Mouse (Mus musculus) heart, embryonic 15.5 days (tissue): ENCODE data around the gene Brox. TPM values are rescaled to one million over a fixed set of nuclear protein-coding genes. Genes with fewer than 3 reads are reported as not detected.

ENCODE experiments used
- ATAC-seq: fragments of 200-750 bp; cut with Nextera tagmentation; replicated peaks from 2 replicates; pipeline ENCODE4 v1.8.0; 2017; ENCODE audit warnings: low read depth, moderate TSS enrichment; ENCODE audit not compliant: insufficient number of reproducible peaks, insufficient read depth, low FRiP score
- H3K27ac ChIP-seq: fragments of 300-500 bp; sonication (generic); 2 replicates; pipeline ENCODE4 v1.5.1; 2015; ENCODE audit warnings: mild to moderate bottlenecking, inconsistent platforms
- H3K27me3 ChIP-seq: fragments of 300-500 bp; sonication (generic); 2 replicates; pipeline ENCODE4 v1.6.1; 2015; ENCODE audit warnings: inconsistent platforms
- H3K36me3 ChIP-seq: fragments of 300-500 bp; sonication (generic); 2 replicates; pipeline ENCODE4 v1.6.1; 2015; ENCODE audit warnings: mild to moderate bottlenecking, inconsistent platforms
- H3K4me1 ChIP-seq: fragments of 300-500 bp; sonication (generic); replicated peaks from 2 replicates; pipeline ENCODE4 v1.6.1; 2015; ENCODE audit warnings: inconsistent platforms
- H3K4me2 ChIP-seq: fragments of 300-500 bp; sonication (generic); 2 replicates; pipeline ENCODE4 v1.6.1; 2015; ENCODE audit warnings: inconsistent platforms, mild to moderate bottlenecking, moderate library complexity
- H3K4me3 ChIP-seq: fragments of 300-500 bp; sonication (generic); 2 replicates; pipeline ENCODE4 v1.5.1; 2015; ENCODE audit warnings: mild to moderate bottlenecking, inconsistent platforms
- H3K9ac ChIP-seq: fragments of 300-500 bp; sonication (generic); 2 replicates; pipeline ENCODE4 v1.6.1; 2015; ENCODE audit warnings: mild to moderate bottlenecking, inconsistent platforms
- H3K9me3 ChIP-seq: fragments of 300-500 bp; sonication (generic); replicated peaks from 2 replicates; pipeline ENCODE4 v1.6.1; 2016; ENCODE audit warnings: inconsistent platforms
- WGBS: fragments of 180-500 bp; shearing (Covaris S2); methylation state at CpG from one replicate; pipeline ENCODE4 v1.1.7; 2015; ENCODE audit warnings: mixed read lengths; 5-methylcytosine and 5-hydroxymethylcytosine counted together
- polyA plus RNA-seq: library from polyadenylated mRNA; unstranded; fragments of >200 nt; fragmentation: Nextera tagmentation; extraction: Ambion mirVana; gene quantifications from 2 replicates; pipeline ENCODE4 v1.2.1, GENCODE M21; 2015

The Brox gene
- polyA plus RNA-seq, 1 experiment from 2014 or later, result 38.6 TPM

- no peaks in the 10 kb centered on the region for H3K36me3 ChIP-seq
- no peak overlapping the region for H3K4me2 ChIP-seq
- WGBS, result 65% methylated on average over 6 of the region's 6 CpGs
- peaks cover 11% of the 10 kb centered on the region for H3K4me1 ChIP-seq
- no peaks in the 10 kb centered on the region for H3K27me3 ChIP-seq
- H3K4me3 ChIP-seq, result no peak overlapping the region
- H3K9ac ChIP-seq, result no peak overlapping the region
- no peaks in the 10 kb centered on the region for H3K9me3 ChIP-seq
- no peak overlapping the region for H3K27ac ChIP-seq
- ATAC-seq, result no peak
These were observed 29.4 kb downstream of the Brox start for GRCm38 (mm10) chr1:183267666-183268065.

DNA sequence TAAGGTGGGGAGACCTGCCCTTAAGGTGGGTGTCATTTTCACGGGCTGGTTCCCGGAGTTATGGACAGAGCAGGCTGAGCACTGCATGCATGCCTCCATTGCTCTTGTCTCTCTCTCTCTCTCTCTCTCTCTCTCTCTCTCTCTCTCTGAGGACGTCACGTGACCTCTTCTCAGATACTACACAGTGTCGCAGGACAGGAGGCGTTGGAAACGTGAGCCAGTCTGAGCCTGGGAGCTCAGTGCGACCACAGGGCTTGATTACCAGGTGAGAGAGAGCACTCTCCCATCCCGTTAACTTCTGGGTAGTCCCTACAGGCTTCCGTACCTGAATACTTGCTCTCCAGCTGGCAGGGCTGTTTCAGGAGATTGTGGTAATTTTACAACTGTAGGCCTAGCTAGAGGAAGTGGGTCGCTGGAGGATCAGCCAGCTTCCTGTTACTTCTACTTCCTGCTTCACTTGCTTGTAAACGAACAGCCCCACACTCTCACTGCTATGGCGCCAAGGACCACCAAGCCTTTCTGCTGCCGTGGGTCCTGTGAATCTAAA lies 31.1 kb downstream of the Brox start:
- H3K4me3 ChIP-seq, result no peak overlapping the region
- H3K4me1 ChIP-seq, result peaks cover 11% of the 10 kb centered on the region
- H3K9me3 ChIP-seq, result no peaks in the 10 kb centered on the region
- H3K27ac ChIP-seq, result no peak overlapping the region
- H3K9ac ChIP-seq, result no peak overlapping the region
- WGBS, result 38% methylated on average over 14 of the region's 14 CpGs
- no peak overlapping the region for H3K4me2 ChIP-seq
- ATAC-seq, result 0 out of 2 replicates have a peak, but pooled peaks have one; percentile 28
- no peaks in the 10 kb centered on the region for H3K27me3 ChIP-seq
- no peaks in the 10 kb centered on the region for H3K36me3 ChIP-seq

DNA sequence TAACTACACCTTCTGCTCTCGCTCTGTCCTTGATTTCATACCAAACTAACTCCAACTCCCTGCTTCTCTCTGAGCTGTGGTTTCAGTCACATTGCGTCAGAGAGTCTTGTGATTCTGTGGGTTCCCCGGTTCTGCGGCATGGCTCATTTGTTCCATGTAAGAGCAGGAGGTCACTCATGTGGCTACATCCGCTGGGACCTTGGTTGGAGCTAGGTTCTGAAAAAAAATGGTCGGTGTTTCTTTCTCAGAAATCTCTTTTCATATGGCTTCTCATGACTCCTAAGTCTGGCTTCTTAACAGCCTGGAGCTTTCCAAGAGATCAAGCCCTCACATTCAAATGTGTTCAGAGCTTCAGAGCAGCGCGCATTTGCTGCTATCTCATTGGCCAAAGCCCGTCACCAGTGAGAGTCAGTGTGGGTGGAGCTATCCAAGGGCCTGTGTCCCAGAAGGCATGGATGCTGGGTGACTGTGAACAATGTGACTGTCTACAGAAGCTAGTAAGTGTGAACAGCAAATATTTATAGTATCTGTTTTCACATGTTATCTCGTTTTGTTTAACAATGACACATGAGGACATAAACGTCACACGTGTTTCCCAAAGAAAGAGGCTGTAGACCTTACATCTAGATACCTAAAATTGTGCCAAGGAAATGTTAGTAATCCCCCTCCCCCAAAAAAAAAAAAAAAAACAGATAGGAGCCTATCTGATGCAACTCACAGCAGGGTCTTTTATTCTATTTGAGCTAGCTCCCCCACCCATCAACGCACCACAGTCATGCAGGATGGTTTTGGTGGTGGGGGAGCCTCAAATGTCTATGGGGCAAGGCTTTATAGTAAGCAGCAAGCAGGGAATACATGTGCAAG lies 32.7 kb downstream of the Brox start:
- Histone ChIP-seq H3K9me3 (no peaks in the 10 kb centered on the region), H3K4me1 (peaks cover 11% of the 10 kb centered on the region), H3K27me3 (no peaks in the 10 kb centered on the region), H3K27ac (no peak overlapping the region), H3K4me2 (peak overlapping the region; percentile 24), H3K9ac (no peak overlapping the region), H3K4me3 (no peak overlapping the region), H3K36me3 (no peaks in the 10 kb centered on the region)
- ATAC-seq, result peak; percentile 72; the same call in 1 of the 2 replicates
- WGBS, result 57% methylated on average over 13 of the region's 13 CpGs

GRCm38 (mm10) chr1:183252574-183252973 lies 44.5 kb downstream of the Brox start:
- H3K4me1 ChIP-seq, result no peaks in the 10 kb centered on the region
- H3K9me3 ChIP-seq, result no peaks in the 10 kb centered on the region
- no peaks in the 10 kb centered on the region for H3K36me3 ChIP-seq
- no peaks in the 10 kb centered on the region for H3K27me3 ChIP-seq
- no peak overlapping the region for H3K4me2 ChIP-seq
- WGBS, result 66% methylated on average over 10 of the region's 10 CpGs
- H3K27ac ChIP-seq, result no peak overlapping the region
- no peak overlapping the region for H3K4me3 ChIP-seq
- H3K9ac ChIP-seq, result no peak overlapping the region
- no peak for ATAC-seq

DNA sequence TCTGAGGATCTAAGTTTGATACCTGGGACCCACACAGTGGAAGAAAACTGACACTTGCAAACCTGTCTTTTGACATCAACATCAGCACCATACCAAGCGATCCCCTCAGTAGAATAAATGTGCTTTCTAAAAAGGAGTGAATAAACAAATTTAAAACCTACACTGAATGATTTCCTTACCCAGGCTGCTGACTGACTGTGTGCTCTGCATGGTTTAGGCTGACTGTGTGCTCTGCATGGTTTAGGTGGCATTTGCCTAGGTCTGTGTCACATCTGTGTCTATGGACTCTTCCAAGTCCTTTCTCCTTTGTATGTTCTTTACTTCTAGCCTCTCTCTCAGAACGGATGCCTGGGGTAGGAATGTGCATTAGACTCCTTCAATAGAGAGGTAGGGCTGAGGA lies 45.3 kb downstream of the Brox start:
- no peaks in the 10 kb centered on the region for H3K36me3 ChIP-seq
- H3K4me2 ChIP-seq, result no peak overlapping the region
- no peak overlapping the region for H3K27ac ChIP-seq
- no peaks in the 10 kb centered on the region for H3K4me1 ChIP-seq
- H3K27me3 ChIP-seq, result no peaks in the 10 kb centered on the region
- WGBS, result 72% methylated on average over 2 of the region's 2 CpGs
- no peak for ATAC-seq
- H3K9ac ChIP-seq, result no peak overlapping the region
- no peaks in the 10 kb centered on the region for H3K9me3 ChIP-seq
- no peak overlapping the region for H3K4me3 ChIP-seq

GRCm38 (mm10) chr1:183250612-183251011 lies 46.5 kb downstream of the Brox start:
- Histone ChIP-seq H3K36me3 (no peaks in the 10 kb centered on the region), H3K4me3 (no peak overlapping the region), H3K9me3 (no peaks in the 10 kb centered on the region), H3K27ac (no peak overlapping the region), H3K4me2 (no peak overlapping the region), H3K9ac (no peak overlapping the region), H3K4me1 (no peaks in the 10 kb centered on the region), H3K27me3 (no peaks in the 10 kb centered on the region)
- 73% methylated on average over 4 of the region's 4 CpGs for WGBS
- no peak for ATAC-seq

- no peaks in the 10 kb centered on the region for H3K9me3 ChIP-seq
- no peak overlapping the region for H3K4me3 ChIP-seq
- H3K4me2 ChIP-seq, result no peak overlapping the region
- no peak for ATAC-seq
- H3K27ac ChIP-seq, result no peak overlapping the region
- no peaks in the 10 kb centered on the region for H3K4me1 ChIP-seq
- no peak overlapping the region for H3K9ac ChIP-seq
- no peaks in the 10 kb centered on the region for H3K36me3 ChIP-seq
- H3K27me3 ChIP-seq, result no peaks in the 10 kb centered on the region; the same call in 1 of the 2 replicates
- WGBS, result 2% methylated on average over 1 of the region's 1 CpGs
These were observed 48.9 kb downstream of the Brox start for GRCm38 (mm10) chr1:183248144-183248543.

GRCm38 (mm10) chr1:183243293-183243692 lies 53.8 kb downstream of the Brox start:
- H3K4me2 ChIP-seq, result no peak overlapping the region
- no peaks in the 10 kb centered on the region for H3K4me1 ChIP-seq
- no peaks in the 10 kb centered on the region for H3K36me3 ChIP-seq
- H3K4me3 ChIP-seq, result no peak overlapping the region
- 65% methylated on average over 7 of the region's 7 CpGs for WGBS
- no peaks in the 10 kb centered on the region; the same call in 1 of the 2 replicates for H3K27me3 ChIP-seq
- no peak overlapping the region for H3K27ac ChIP-seq
- H3K9me3 ChIP-seq, result no peaks in the 10 kb centered on the region
- ATAC-seq, result no peak
- H3K9ac ChIP-seq, result no peak overlapping the region

GRCm38 (mm10) chr1:183237901-183238300 lies 59.2 kb downstream of the Brox start:
- Histone ChIP-seq H3K27me3 (no peaks in the 10 kb centered on the region), H3K9me3 (no peaks in the 10 kb centered on the region), H3K36me3 (no peaks in the 10 kb centered on the region), H3K4me1 (no peaks in the 10 kb centered on the region), H3K9ac (no peak overlapping the region), H3K4me2 (no peak overlapping the region), H3K27ac (no peak overlapping the region), H3K4me3 (no peak overlapping the region)
- ATAC-seq, result no peak
- 14% methylated on average over 2 of the region's 2 CpGs for WGBS

DNA sequence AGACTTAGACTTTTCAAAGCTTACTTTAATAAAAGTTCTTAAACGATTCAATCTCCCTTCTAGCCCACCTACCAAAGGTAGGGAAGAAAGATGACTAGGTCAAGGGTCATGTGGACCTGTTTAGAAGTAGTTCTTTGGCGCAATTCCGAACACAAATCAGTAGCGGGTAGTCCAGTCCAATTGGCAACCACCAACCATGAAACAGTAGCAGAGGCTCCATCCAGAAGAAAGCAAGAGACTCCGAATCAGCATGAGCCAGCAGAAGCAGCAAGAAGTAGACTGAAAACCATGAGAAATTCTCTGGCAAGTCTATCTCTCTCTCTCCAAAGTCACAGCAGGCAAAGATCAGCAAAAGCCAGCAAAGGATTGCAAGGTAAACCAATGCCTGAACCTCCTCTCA lies 60.6 kb downstream of the Brox start:
- H3K36me3 ChIP-seq, result no peaks in the 10 kb centered on the region
- no peaks in the 10 kb centered on the region for H3K9me3 ChIP-seq
- no peak overlapping the region for H3K9ac ChIP-seq
- H3K27ac ChIP-seq, result no peak overlapping the region
- 86% methylated on average over 5 of the region's 5 CpGs for WGBS
- no peak for ATAC-seq
- no peak overlapping the region for H3K4me3 ChIP-seq
- no peaks in the 10 kb centered on the region for H3K27me3 ChIP-seq
- no peak overlapping the region for H3K4me2 ChIP-seq
- no peaks in the 10 kb centered on the region for H3K4me1 ChIP-seq

DNA sequence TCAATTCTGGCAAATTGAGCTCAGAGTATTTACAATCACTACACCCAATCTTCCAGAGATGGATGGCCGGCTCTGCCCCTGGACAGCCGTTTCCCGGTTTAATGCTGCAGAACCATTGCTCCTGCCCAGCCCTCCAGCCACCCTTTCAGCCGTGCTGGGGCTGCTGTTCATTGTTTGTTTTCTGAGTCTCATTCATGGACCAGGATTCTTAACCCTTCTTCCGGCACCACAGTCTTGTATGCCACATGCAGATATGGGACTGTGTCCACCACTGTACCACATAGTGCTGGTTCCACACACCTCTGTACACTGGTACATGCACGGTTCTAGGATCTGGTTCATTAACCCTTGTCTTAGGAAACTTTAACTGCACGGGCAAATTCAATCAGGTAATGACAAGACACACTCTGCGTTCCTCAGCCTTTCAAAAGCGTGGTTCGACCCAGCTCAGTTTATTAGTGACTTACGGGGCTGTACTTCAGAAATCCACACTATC lies 63.3 kb downstream of the Brox start:
- H3K4me1 ChIP-seq, result no peaks in the 10 kb centered on the region
- ATAC-seq, result no peak
- no peak overlapping the region for H3K27ac ChIP-seq
- no peak overlapping the region for H3K9ac ChIP-seq
- 81% methylated on average over 11 of the region's 11 CpGs for WGBS
- H3K4me3 ChIP-seq, result no peak overlapping the region
- no peaks in the 10 kb centered on the region for H3K36me3 ChIP-seq
- H3K27me3 ChIP-seq, result no peaks in the 10 kb centered on the region
- no peaks in the 10 kb centered on the region for H3K9me3 ChIP-seq
- no peak overlapping the region for H3K4me2 ChIP-seq
